Mouse (Mus musculus) C2C12 (cell line): ENCODE measurements around the gene B3gnt2. TPM values are rescaled to one million over a fixed set of nuclear protein-coding genes. Genes with fewer than 3 reads are reported as not detected.

Experiments
- H3K27me3 ChIP-seq: one replicate; pipeline ENCODE4 v1.6.1; 2011; ENCODE audit not compliant: control insufficient read depth, insufficient read depth, insufficient read length
- H3K36me3 ChIP-seq: one replicate; pipeline ENCODE4 v1.6.1; 2011; ENCODE audit not compliant: control insufficient read depth, insufficient read depth
- H3K4me3 ChIP-seq: one replicate; pipeline ENCODE4 v1.5.1; 2011; ENCODE audit warnings: mild to moderate bottlenecking, control low read depth; ENCODE audit not compliant: poor library complexity, insufficient read depth, severe bottlenecking
- H3K79me2 ChIP-seq: one replicate; pipeline ENCODE4 v1.6.1; 2011; ENCODE audit not compliant: control insufficient read depth, insufficient read depth
- H3K79me3 ChIP-seq: one replicate; pipeline ENCODE4 v1.6.1; 2011; ENCODE audit warnings: low read depth, control low read depth
- H3ac ChIP-seq: one replicate; pipeline ENCODE3; 2011; ENCODE audit warnings: low read depth; ENCODE audit not compliant: control insufficient read depth, insufficient read length
- CEBPB ChIP-seq: IDR thresholded peaks from one replicate; pipeline ENCODE4 v1.6.1; 2011; ENCODE audit warnings: low read depth, mild to moderate bottlenecking, control low read depth, moderate library complexity
- CTCF ChIP-seq: IDR thresholded peaks from one replicate; pipeline ENCODE4 v1.5.1; 2011; ENCODE audit not compliant: control insufficient read depth, insufficient read depth, insufficient read length
- FOSL1 ChIP-seq: IDR thresholded peaks from one replicate; pipeline ENCODE4 v1.8.0; 2011; ENCODE audit warnings: mild to moderate bottlenecking, low read length; ENCODE audit not compliant: poor library complexity, insufficient read depth, severe bottlenecking
- MAX ChIP-seq: IDR thresholded peaks from one replicate; pipeline ENCODE4 v1.6.1; 2011; ENCODE audit warnings: mild to moderate bottlenecking, control low read depth
- MYOD1 ChIP-seq: IDR thresholded peaks from one replicate; pipeline ENCODE4 v1.6.1; 2011; ENCODE audit warnings: low read depth; ENCODE audit not compliant: control insufficient read depth, insufficient read length
- MYOG ChIP-seq: IDR thresholded peaks from one replicate; pipeline ENCODE4 v1.6.1; 2011; ENCODE audit not compliant: control insufficient read depth, insufficient read length; ENCODE audit errors: extremely low read depth
- USF1 ChIP-seq: IDR thresholded peaks from one replicate; pipeline ENCODE4 v1.6.1; 2011; ENCODE audit warnings: low read depth, mild to moderate bottlenecking, control low read depth, moderate library complexity
- polyA plus RNA-seq: library from polyadenylated mRNA; unstranded; fragments of >200 nt; fragmentation: generic; extraction: Trizol; gene quantifications from one replicate; pipeline ENCODE4 v1.2.1, GENCODE M21; 2012; ENCODE audit warnings: missing spikeins

The B3gnt2 gene
- polyA plus RNA-seq, 1 experiment: 10.8 TPM

DNA sequence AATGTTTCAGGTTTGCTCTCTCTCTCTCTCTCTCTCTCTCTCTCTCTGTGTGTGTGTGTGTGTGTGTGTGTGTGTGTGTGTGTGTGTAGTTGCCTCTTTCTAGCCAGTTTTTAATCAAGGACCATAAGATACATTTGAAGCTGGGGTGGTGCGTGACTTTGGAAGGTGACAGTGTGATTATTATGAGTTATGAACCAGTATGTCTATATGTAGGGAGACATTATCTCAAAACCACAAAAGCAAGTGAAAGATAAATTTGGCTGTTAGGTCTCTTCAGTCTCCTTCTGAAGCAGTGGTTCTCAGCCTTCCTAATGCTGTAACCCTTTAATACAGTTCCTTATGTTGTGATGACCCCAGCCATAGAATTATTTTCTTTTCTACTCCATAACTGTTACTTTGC, 24.6 kb upstream of the B3gnt2 start:
- Histone ChIP-seq H3K36me3 (no peaks in the 10 kb centered on the region), H3K79me3 (no peaks in the 10 kb centered on the region), H3K27me3 (no peaks in the 10 kb centered on the region), H3ac (no peak overlapping the region), H3K79me2 (no peaks in the 10 kb centered on the region), H3K4me3 (no peak overlapping the region)
- no peak for TF ChIP-seq CEBPB
- TF ChIP-seq MAX: no peak
- TF ChIP-seq CTCF: no peak
- TF ChIP-seq MYOD1: no peak
- no peak for TF ChIP-seq FOSL1
- TF ChIP-seq USF1: no peak
- TF ChIP-seq MYOG: no peak

DNA sequence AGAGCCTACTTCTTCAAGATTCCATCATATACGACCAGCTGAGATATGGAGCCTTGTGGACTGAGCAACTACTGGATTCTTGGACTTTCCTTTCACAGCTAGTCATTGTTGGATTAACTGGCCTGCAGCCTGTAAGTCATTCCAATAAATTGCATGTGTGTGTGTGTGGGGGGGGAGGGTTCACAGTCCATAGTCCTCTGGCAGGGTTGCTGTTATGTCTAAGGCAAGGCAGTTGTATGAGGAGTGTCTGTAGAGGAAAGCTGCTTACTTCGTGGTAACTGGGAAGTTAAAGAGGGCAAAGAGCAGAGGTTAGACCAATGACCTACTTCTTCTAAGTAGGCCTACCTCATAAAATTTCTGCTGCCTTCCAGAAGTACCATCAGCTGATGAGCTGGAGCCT, 22.9 kb upstream of the B3gnt2 start:
- Histone ChIP-seq H3K79me3 (no peaks in the 10 kb centered on the region), H3K27me3 (no peaks in the 10 kb centered on the region), H3ac (no peak overlapping the region), H3K36me3 (no peaks in the 10 kb centered on the region), H3K79me2 (no peaks in the 10 kb centered on the region), H3K4me3 (no peak overlapping the region)
- TF ChIP-seq MYOD1 (no peak), CEBPB (no peak), USF1 (no peak), MYOG (no peak)

GRCm38 (mm10) chr11:22882926-22883325, 22.2 kb upstream of the B3gnt2 start:
- H3K4me3 ChIP-seq: no peak overlapping the region
- H3K36me3 ChIP-seq: no peaks in the 10 kb centered on the region
- no peaks in the 10 kb centered on the region for H3K79me3 ChIP-seq
- TF ChIP-seq MAX (no peak), FOSL1 (no peak), CTCF (no peak), USF1 (no peak)
- no peaks in the 10 kb centered on the region for H3K27me3 ChIP-seq
- no peak overlapping the region for H3ac ChIP-seq
- no peaks in the 10 kb centered on the region for H3K79me2 ChIP-seq

DNA sequence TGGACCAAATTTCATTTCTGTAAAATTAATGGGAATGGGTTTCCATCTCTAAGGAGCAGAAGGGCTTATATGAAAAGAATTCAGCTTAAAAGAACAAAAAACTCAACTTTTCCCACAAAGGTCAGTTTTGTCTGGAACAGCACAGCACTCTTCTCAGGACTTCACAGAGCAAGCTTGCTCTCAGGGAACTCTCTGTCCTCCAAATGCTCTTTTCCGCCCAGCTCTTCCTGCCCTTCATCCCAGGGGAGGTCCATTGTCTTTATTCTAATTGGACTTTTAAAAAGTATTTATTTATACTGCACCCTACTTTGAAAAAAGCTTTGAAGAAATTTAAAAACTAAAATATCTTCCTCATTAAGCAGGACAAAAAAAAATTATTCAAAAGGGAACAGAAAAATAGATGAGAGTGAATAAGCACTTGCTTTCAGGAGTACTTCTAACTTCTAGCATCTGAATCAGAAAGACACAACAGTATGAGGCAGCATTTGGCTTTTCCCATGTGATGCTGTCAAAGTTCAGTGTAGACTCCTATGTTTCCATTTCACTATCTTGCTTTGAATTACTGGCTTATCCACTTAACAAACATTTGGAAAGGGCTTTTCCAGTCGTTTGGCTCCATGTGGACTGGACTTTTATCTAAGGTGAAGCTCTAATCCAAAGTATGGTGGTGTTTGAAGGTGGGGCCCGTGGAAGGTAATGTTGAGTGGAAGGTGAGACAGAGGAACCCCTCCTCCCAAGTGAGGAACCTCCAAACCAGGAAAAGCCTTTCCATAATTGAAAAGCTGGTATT, 19.8 kb upstream of the B3gnt2 start:
- H3K27me3 ChIP-seq: no peaks in the 10 kb centered on the region
- no peak overlapping the region for H3ac ChIP-seq
- no peak overlapping the region for H3K4me3 ChIP-seq
- H3K36me3 ChIP-seq: no peaks in the 10 kb centered on the region
- no peaks in the 10 kb centered on the region for H3K79me2 ChIP-seq
- TF ChIP-seq MAX (no peak), USF1 (no peak), MYOG (no peak), FOSL1 (no peak), MYOD1 (no peak), CEBPB (no peak), CTCF (no peak)
- H3K79me3 ChIP-seq: no peaks in the 10 kb centered on the region

DNA sequence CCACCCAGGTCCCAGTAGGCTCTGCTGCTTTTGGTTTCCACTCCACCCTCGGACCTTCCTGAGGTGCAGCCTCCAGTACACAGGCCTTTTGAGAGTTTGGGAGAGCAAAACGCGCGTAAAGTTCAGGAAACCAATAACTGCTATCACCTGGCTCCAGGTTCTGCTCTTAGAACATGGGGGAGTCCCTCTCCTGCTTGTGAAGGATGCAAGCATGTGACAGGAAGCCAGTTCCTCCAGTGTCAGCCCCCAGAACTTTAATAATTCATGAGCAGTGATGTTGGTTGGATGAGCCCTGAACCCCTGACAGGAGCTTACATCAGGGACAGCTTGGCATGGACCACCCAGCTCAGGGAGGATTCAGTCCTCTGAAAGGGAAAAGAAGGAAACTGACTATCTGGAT, 18.9 kb upstream of the B3gnt2 start:
- Histone ChIP-seq H3K79me3 (no peaks in the 10 kb centered on the region), H3ac (no peak overlapping the region), H3K79me2 (no peaks in the 10 kb centered on the region), H3K27me3 (no peaks in the 10 kb centered on the region), H3K4me3 (no peak overlapping the region), H3K36me3 (no peaks in the 10 kb centered on the region)
- TF ChIP-seq MAX (no peak), FOSL1 (no peak)

DNA sequence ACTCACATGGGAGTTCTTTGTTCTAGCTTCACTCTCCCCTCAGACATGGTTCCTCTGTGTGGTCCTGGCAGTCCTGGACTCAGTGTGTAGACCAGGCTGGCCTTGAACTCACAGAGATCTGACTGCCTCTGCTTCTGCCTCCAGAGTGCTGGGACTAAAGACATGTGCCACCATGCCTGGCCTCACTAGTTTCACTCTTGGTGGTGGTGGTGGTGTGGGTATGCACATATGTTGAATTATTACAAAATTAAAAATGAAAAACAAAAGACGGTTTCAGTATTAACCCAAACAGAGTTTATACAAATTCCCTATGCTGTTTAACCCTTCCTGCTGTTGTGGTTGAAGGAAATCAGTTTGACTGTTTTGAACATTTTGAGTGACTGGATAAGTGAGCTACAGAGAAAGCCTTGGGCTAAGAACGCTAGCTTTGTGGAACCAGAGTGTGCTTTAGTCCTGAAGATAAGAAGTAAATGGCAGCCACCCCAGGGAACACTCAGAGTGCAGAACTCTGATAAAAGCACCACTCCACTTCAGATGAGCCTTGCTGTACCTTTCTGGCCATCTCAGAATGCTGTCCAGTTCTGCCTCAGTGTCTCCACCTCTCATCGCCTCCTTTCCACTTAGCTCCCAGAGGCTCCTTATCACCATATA, 16.0 kb upstream of the B3gnt2 start:
- Histone ChIP-seq H3K36me3 (no peaks in the 10 kb centered on the region), H3K4me3 (no peak overlapping the region), H3K27me3 (no peaks in the 10 kb centered on the region), H3K79me2 (no peaks in the 10 kb centered on the region), H3ac (no peak overlapping the region), H3K79me3 (no peaks in the 10 kb centered on the region)
- no peak for TF ChIP-seq CTCF
- no peak for TF ChIP-seq MYOG
- TF ChIP-seq MYOD1: no peak
- no peak for TF ChIP-seq USF1
- TF ChIP-seq MAX: no peak
- no peak for TF ChIP-seq CEBPB
- TF ChIP-seq FOSL1: no peak

DNA sequence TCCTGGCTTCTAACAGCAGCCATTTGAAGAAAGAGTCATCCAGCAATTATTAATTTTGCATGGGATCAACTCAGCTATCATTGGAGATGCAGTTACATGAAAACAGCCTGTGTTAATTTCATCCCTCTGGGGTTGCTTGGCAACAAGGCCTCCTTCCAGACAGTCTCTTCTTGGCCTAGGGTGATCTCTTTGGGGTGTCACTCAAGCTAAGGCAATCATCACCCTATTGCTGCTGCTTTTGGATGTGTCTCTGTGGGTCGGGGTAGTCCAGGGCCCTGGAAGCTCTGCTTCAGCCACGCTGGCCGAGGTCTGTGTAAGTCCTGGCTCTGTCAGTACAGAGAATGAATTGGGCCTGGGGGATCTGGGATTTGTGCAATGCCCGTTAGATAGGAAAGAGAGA, 14.5 kb upstream of the B3gnt2 start:
- Histone ChIP-seq H3K79me2 (no peaks in the 10 kb centered on the region), H3K79me3 (no peaks in the 10 kb centered on the region), H3K36me3 (no peaks in the 10 kb centered on the region), H3K4me3 (no peak overlapping the region), H3ac (no peak overlapping the region), H3K27me3 (no peaks in the 10 kb centered on the region)
- TF ChIP-seq FOSL1 (no peak), CEBPB (no peak), USF1 (no peak), MYOG (no peak), CTCF (no peak), MAX (no peak), MYOD1 (no peak)
